Mouse (Mus musculus) Patski (cell line): ENCODE measurements at regions not wholly inside any gene's neighbourhood (a gene's known extent, or its start where the extent isn't known, plus 50 kb on each side); places are given as distances from the start of the nearest gene placed in this dataset.
A peak's percentile ranks its signal among the peaks of the same experiment; 100 is the strongest.
"Not testable (repeated sequence)": the region's sequence is repeated elsewhere in the genome, so short reads cannot be mapped to it uniquely, and the experiment has no call there.

ENCODE experiments used
- ATAC-seq: fragments of 100-300 bp; one replicate; pipeline ENCODE4 v1.8.0; 2021
- CTCF ChIA-PET: fragments of 350-600 bp; sonication (Branson Sonifier 250); formaldehyde crosslinking; loops from one replicate; lab custom pipeline; 2022; ENCODE audit warnings: inconsistent platforms; lab: Charles Lee
- POLR2A ChIA-PET: fragments of 350-600 bp; sonication (Branson Sonifier 250); formaldehyde crosslinking; loops from one replicate; lab custom pipeline; 2022; ENCODE audit warnings: antibody characterized with exemption, inconsistent platforms; lab: Charles Lee
- DNase-seq: peaks from one replicate; pipeline ENCODE4 v3.0.0-alpha.2; 2011; ENCODE audit warnings: low read depth, low spot score
- H3K27me3 ChIP-seq: fragments of 371-371 bp; one replicate; pipeline ENCODE4 v1.5.1; 2021
- CTCF ChIP-seq: fragments of 100-300 bp; IDR thresholded peaks from one replicate; pipeline ENCODE4 v1.5.1; 2021
- in situ Hi-C: fragments of 300-500 bp; cut with MboI; formaldehyde crosslinking; loops from 3 replicates; pipeline ENCODE4 v1.11.1; 2018; ENCODE audit warnings: low pct_unique_long_range_greater_than_20kb, mixed read lengths

- ChIA-PET CTCF (interaction anchor here (1.1 kb wide), 1 partner anchor 12 kb away, joined by 3 read pairs; no protein-coding TSS in a partner anchor), POLR2A (no interaction called here)
- ATAC-seq = no peak
- no peaks in the 10 kb centered on the region for H3K27me3 ChIP-seq
- in situ Hi-C loops = no loop called here
- no peak for TF ChIP-seq CTCF
- no peak for DNase-seq
Observed at GRCm38 (mm10) chr13:80992342-80992741, 109.2 kb downstream of the Arrdc3 start.

DNA sequence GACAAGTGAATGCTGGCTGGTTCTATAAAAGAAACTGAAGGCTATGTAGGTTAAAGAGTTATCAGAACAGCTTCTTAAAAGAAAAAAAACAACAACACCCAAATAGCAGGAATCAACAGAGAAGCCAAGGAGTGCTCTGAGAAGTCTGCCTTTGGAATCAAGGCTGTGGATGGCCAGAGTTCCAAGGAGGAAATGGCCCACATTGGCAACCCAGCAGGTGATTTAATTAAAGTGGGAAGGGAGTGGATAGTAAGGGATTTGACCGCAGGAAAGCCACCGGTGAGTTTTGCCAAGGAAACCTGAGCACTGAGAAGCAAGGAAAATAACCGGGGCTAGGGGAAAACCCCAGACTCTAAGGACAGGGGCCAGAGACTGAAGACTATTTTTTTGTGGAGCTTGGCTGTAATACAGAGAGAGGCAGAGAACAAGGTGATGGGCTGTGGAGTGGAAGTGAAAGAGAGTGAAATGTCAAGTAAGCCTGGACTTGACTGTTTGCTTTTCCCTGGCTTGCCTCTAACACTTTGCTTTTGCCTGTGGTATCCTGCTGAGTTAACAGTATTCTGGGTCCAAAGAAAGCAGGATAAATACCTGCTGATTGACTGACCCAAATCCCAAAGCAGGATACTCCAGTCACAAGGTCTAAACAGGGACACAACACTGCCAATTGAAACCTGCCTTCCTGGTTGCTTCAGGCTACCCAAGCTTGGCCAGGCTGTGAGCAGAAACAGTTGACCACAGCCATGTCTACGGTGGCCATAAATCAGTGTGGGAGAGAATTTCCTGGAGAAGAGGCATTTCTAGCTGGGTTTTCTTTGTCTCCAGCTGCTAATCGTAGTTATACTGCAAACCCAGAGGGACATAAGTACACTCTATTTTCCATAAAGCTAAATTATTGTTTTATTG is 125.9 kb downstream of the Arrdc3 start:
- TF ChIP-seq CTCF = no peak
- ChIA-PET CTCF (interaction anchor here (0.7 to 1.0 kb wide), 4 partner anchors 12 to 121 kb away, joined by 3 read pairs; no protein-coding TSS in a partner anchor), POLR2A (no interaction called here)
- DNase-seq = no peak
- peak; percentile 60 for ATAC-seq
- H3K27me3 ChIP-seq = no peaks in the 10 kb centered on the region
- in situ Hi-C loops = loop anchor here (10.0 kb wide), 1 partner anchor 114 kb away; no protein-coding TSS in a partner anchor

DNA sequence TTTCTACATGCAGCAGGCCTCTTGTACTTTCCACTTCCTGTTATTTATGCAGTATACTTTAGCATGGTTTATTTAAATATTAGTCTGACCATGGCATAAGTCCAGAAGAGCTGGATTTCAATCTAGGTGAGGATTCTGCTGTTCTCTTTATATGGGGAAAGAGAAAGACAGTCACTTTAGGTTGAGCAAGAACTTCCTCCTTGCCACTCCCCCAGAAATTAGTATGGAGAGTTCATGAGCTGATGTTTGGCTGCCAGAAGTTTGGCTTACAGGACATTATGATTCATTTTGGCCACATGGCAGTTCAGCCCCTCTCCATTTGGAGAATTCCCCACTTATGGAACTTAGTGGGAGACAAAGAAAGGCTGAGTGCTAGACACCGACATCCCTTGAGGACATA is 130.8 kb downstream of the Arrdc3 start:
- in situ Hi-C loops = no loop called here
- DNase-seq (no peak), ATAC-seq (no peak)
- no peak for TF ChIP-seq CTCF
- H3K27me3 ChIP-seq = no peaks in the 10 kb centered on the region
- ChIA-PET POLR2A (no interaction called here), CTCF (no interaction called here)

GRCm38 (mm10) chr13:81020106-81020747 is 137.0 kb downstream of the Arrdc3 start:
- peak; percentile 25 for TF ChIP-seq CTCF
- in situ Hi-C loops = loop anchor here (5.0 kb wide), 1 partner anchor 138 kb away; the partner anchor contains the start of gene Arrdc3
- peak; percentile 86 for DNase-seq
- CTCF ChIA-PET = interaction anchor here (1.1 to 1.5 kb wide), 3 partner anchors 34 to 137 kb away, joined by 4 to 6 read pairs (median 4); partner anchors contain the start of gene Arrdc3
- peak; percentile 92 for ATAC-seq
- H3K27me3 ChIP-seq = no peaks in the 10 kb centered on the region
- POLR2A ChIA-PET = no interaction called here

DNA sequence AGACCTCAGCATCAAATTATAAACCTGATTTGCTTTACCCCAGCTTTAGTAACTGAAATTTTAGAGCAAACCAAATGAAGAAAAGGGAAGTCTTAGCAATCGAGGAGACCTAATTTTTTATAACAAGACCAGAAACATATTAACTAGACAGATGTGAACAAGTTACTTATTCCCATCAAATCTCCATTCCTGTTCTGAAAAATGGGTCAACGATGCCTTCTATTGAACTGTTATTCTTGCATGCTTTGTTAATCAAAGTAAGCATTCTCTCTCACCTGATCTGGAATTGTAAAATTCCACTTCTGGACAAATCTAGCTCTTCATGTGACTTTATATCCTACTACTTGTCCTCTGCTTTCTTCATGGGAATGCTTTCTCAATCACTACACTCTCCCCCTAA is 137.6 kb downstream of the Arrdc3 start:
- ATAC-seq (no peak), DNase-seq (no peak)
- H3K27me3 ChIP-seq = no peaks in the 10 kb centered on the region
- ChIA-PET CTCF (interaction anchor here (1.2 kb wide), 1 partner anchor 34 kb away, joined by 4 read pairs; no protein-coding TSS in a partner anchor), POLR2A (no interaction called here)
- no peak for TF ChIP-seq CTCF
- in situ Hi-C loops = loop anchor here (5.0 kb wide), 1 partner anchor 139 kb away; the partner anchor contains the start of gene Arrdc3

GRCm38 (mm10) chr13:81022410-81022809 is 139.2 kb downstream of the Arrdc3 start:
- in situ Hi-C loops = loop anchor here (5.0 kb wide), 1 partner anchor 140 kb away; the partner anchor contains the start of gene Arrdc3
- DNase-seq (no peak), ATAC-seq (no peak)
- ChIA-PET POLR2A (interaction anchor here (0.7 kb wide), 1 partner anchor 138 kb away, joined by 3 read pairs; no protein-coding TSS in a partner anchor), CTCF (interaction anchor here (0.8 to 1.2 kb wide), 2 partner anchors 129 to 137 kb away, joined by 3 to 4 read pairs; no protein-coding TSS in a partner anchor)
- H3K27me3 ChIP-seq = no peaks in the 10 kb centered on the region
- TF ChIP-seq CTCF = peak; percentile 34

DNA sequence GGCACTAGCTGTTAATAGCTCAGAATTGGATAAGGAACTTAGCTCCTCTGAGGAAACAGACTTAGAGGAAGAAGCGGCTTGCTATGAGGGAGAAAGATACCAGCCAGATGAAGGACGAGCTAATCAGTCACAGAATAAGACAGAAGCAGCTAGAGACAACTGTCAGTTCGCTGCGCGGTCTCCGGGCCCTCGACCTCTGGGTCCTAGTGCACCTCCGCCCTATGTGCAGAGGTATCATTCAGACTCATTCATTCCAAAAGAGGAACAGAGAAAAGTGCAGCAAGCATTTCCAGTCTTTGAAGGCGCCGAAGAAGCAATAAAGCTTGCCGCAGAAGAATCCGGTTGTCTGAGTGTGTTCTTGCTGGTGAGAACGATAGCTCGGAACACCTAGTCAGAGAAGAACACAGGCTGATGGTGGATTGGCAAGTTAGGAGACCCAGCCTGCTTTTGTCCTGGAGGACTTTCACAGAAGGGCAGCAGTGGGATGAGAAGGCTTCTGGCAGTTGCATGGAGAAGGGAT is 142.1 kb downstream of the Arrdc3 start:
- ATAC-seq, CTCF ChIA-PET, H3K27me3 ChIP-seq, in situ Hi-C loops, DNase-seq, POLR2A ChIA-PET: not testable (repeated sequence)

DNA sequence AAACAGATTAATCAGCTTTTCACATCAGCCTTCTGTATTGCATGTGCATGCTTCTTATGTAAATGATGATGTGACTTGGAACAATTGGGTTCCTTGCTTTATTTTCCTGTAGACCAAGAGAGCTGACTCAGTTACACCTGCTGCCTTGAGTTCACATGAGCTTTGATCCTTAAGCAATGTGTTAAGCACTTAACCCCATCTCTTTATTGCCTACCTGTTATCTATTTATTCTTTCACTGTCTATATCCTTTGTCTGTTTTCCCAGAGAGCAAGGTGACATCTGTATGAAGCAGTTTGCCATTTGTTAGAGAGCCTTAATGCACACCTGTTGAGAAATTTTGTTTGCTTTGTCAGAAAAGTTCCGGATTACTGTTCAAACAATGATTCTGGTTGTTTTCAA is 154.1 kb downstream of the Arrdc3 start:
- no peak for TF ChIP-seq CTCF
- in situ Hi-C loops = no loop called here

GRCm38 (mm10) chr13:81038736-81039135 is 155.6 kb downstream of the Arrdc3 start:
- in situ Hi-C loops = no loop called here
- ATAC-seq (no peak), DNase-seq (no peak)
- no peak for TF ChIP-seq CTCF
- ChIA-PET CTCF (no interaction called here), POLR2A (no interaction called here)
- H3K27me3 ChIP-seq = no peaks in the 10 kb centered on the region

More for the DNA sequence above, 154.1 kb downstream of the Arrdc3 start:
- H3K27me3 ChIP-seq = no peaks in the 10 kb centered on the region
- CTCF ChIA-PET = no interaction called here
- POLR2A ChIA-PET = no interaction called here
- DNase-seq (no peak), ATAC-seq (no peak)

- H3K27me3 ChIP-seq = no peaks in the 10 kb centered on the region
- ChIA-PET CTCF (no interaction called here), POLR2A (no interaction called here)
- in situ Hi-C loops = no loop called here
- DNase-seq = no peak
- no peak for ATAC-seq
- no peak for TF ChIP-seq CTCF
Observed at GRCm38 (mm10) chr13:81040494-81040893, 157.3 kb downstream of the Arrdc3 start.
